Mouse (Mus musculus): ENCODE measurements around the gene Sestd1. TPM values are rescaled to one million over a fixed set of nuclear protein-coding genes. Genes with fewer than 3 reads are reported as not detected.

Gene Sestd1
- polyA plus RNA-seq, 1 experiment: 9.6 TPM

GRCm38 (mm10) chr2:77232604-77233003 is 47.8 kb downstream of the Sestd1 start:
- H3K4me1 ChIP-seq (ENCODE audit: control insufficient read depth, insufficient read depth, low read length): no peaks in the 10 kb centered on the region
- no peaks in the 10 kb centered on the region for H3K27me3 ChIP-seq (ENCODE audit: control insufficient read depth, insufficient read depth, low read length)
- peaks cover 2% of the 10 kb centered on the region; the same call in 1 of the 2 replicates for H3K36me3 ChIP-seq (ENCODE audit: control insufficient read depth, insufficient read depth, low read length)
- no peak overlapping the region for H3K4me3 ChIP-seq (ENCODE audit: control insufficient read depth, low read depth, low read length)
- H3K27ac ChIP-seq (ENCODE audit: control insufficient read depth, insufficient read depth, low read depth, low read length): no peak overlapping the region
- TF ChIP-seq CTCF (IDR thresholded peaks at IDR 0.05; ENCODE audit: control insufficient read depth, insufficient read depth, insufficient replicate concordance, low read depth, low read length): no peak
- TF ChIP-seq POLR2A (IDR thresholded peaks at IDR 0.05; ENCODE audit: control insufficient read depth, low read depth, low read length): no peak

- H3K27me3 ChIP-seq (ENCODE audit: control insufficient read depth, insufficient read depth, low read length): no peaks in the 10 kb centered on the region
- H3K27ac ChIP-seq (ENCODE audit: control insufficient read depth, insufficient read depth, low read depth, low read length): no peak overlapping the region
- H3K4me1 ChIP-seq (ENCODE audit: control insufficient read depth, insufficient read depth, low read length): no peaks in the 10 kb centered on the region
- no peak overlapping the region for H3K4me3 ChIP-seq (ENCODE audit: control insufficient read depth, low read depth, low read length)
- TF ChIP-seq CTCF (IDR thresholded peaks at IDR 0.05; ENCODE audit: control insufficient read depth, insufficient read depth, insufficient replicate concordance, low read depth, low read length) (no peak), POLR2A (IDR thresholded peaks at IDR 0.05; ENCODE audit: control insufficient read depth, low read depth, low read length) (no peak)
- H3K36me3 ChIP-seq (ENCODE audit: control insufficient read depth, insufficient read depth, low read length): no peaks in the 10 kb centered on the region; the same call in 1 of the 2 replicates
These were observed 59.4 kb downstream of the Sestd1 start for GRCm38 (mm10) chr2:77220960-77221359.

GRCm38 (mm10) chr2:77212885-77213284 is 67.5 kb downstream of the Sestd1 start:
- Histone ChIP-seq H3K4me3 (ENCODE audit: control insufficient read depth, low read depth, low read length) (no peak overlapping the region), H3K27ac (ENCODE audit: control insufficient read depth, insufficient read depth, low read depth, low read length) (no peak overlapping the region), H3K27me3 (ENCODE audit: control insufficient read depth, insufficient read depth, low read length) (no peaks in the 10 kb centered on the region), H3K4me1 (ENCODE audit: control insufficient read depth, insufficient read depth, low read length) (no peaks in the 10 kb centered on the region), H3K36me3 (ENCODE audit: control insufficient read depth, insufficient read depth, low read length) (no peaks in the 10 kb centered on the region; the same call in 1 of the 2 replicates)
- no peak for TF ChIP-seq CTCF (IDR thresholded peaks at IDR 0.05; ENCODE audit: control insufficient read depth, insufficient read depth, insufficient replicate concordance, low read depth, low read length)
- no peak for TF ChIP-seq POLR2A (IDR thresholded peaks at IDR 0.05; ENCODE audit: control insufficient read depth, low read depth, low read length)

GRCm38 (mm10) chr2:77206951-77207350 is 73.4 kb downstream of the Sestd1 start:
- Histone ChIP-seq H3K36me3 (ENCODE audit: control insufficient read depth, insufficient read depth, low read length) (no peaks in the 10 kb centered on the region; the same call in 1 of the 2 replicates), H3K4me3 (ENCODE audit: control insufficient read depth, low read depth, low read length) (no peak overlapping the region), H3K4me1 (ENCODE audit: control insufficient read depth, insufficient read depth, low read length) (no peaks in the 10 kb centered on the region), H3K27ac (ENCODE audit: control insufficient read depth, insufficient read depth, low read depth, low read length) (no peak overlapping the region), H3K27me3 (ENCODE audit: control insufficient read depth, insufficient read depth, low read length) (no peaks in the 10 kb centered on the region)
- no peak for TF ChIP-seq CTCF (IDR thresholded peaks at IDR 0.05; ENCODE audit: control insufficient read depth, insufficient read depth, insufficient replicate concordance, low read depth, low read length)
- TF ChIP-seq POLR2A (IDR thresholded peaks at IDR 0.05; ENCODE audit: control insufficient read depth, low read depth, low read length): no peak

GRCm38 (mm10) chr2:77203916-77204315 is 76.5 kb downstream of the Sestd1 start:
- no peak overlapping the region for H3K27ac ChIP-seq (ENCODE audit: control insufficient read depth, insufficient read depth, low read depth, low read length)
- TF ChIP-seq CTCF (IDR thresholded peaks at IDR 0.05; ENCODE audit: control insufficient read depth, insufficient read depth, insufficient replicate concordance, low read depth, low read length) (no peak), POLR2A (IDR thresholded peaks at IDR 0.05; ENCODE audit: control insufficient read depth, low read depth, low read length) (no peak)
- no peaks in the 10 kb centered on the region for H3K4me1 ChIP-seq (ENCODE audit: control insufficient read depth, insufficient read depth, low read length)
- H3K36me3 ChIP-seq (ENCODE audit: control insufficient read depth, insufficient read depth, low read length): no peaks in the 10 kb centered on the region; the same call in 1 of the 2 replicates
- no peak overlapping the region for H3K4me3 ChIP-seq (ENCODE audit: control insufficient read depth, low read depth, low read length)
- no peaks in the 10 kb centered on the region for H3K27me3 ChIP-seq (ENCODE audit: control insufficient read depth, insufficient read depth, low read length)

- Histone ChIP-seq H3K4me3 (ENCODE audit: control insufficient read depth, low read depth, low read length) (no peak overlapping the region), H3K4me1 (ENCODE audit: control insufficient read depth, insufficient read depth, low read length) (no peaks in the 10 kb centered on the region), H3K36me3 (ENCODE audit: control insufficient read depth, insufficient read depth, low read length) (no peaks in the 10 kb centered on the region; the same call in 1 of the 2 replicates), H3K27me3 (ENCODE audit: control insufficient read depth, insufficient read depth, low read length) (no peaks in the 10 kb centered on the region), H3K27ac (ENCODE audit: control insufficient read depth, insufficient read depth, low read depth, low read length) (no peak overlapping the region)
- TF ChIP-seq CTCF (IDR thresholded peaks at IDR 0.05; ENCODE audit: control insufficient read depth, insufficient read depth, insufficient replicate concordance, low read depth, low read length) (no peak), POLR2A (IDR thresholded peaks at IDR 0.05; ENCODE audit: control insufficient read depth, low read depth, low read length) (no peak)
These were observed 78.5 kb downstream of the Sestd1 start for GRCm38 (mm10) chr2:77201900-77202299.

- Histone ChIP-seq H3K27me3 (ENCODE audit: control insufficient read depth, insufficient read depth, low read length) (no peaks in the 10 kb centered on the region), H3K36me3 (ENCODE audit: control insufficient read depth, insufficient read depth, low read length) (no peaks in the 10 kb centered on the region; the same call in 1 of the 2 replicates), H3K4me3 (ENCODE audit: control insufficient read depth, low read depth, low read length) (no peak overlapping the region), H3K27ac (ENCODE audit: control insufficient read depth, insufficient read depth, low read depth, low read length) (no peak overlapping the region), H3K4me1 (ENCODE audit: control insufficient read depth, insufficient read depth, low read length) (no peaks in the 10 kb centered on the region)
- TF ChIP-seq POLR2A (IDR thresholded peaks at IDR 0.05; ENCODE audit: control insufficient read depth, low read depth, low read length) (no peak), CTCF (IDR thresholded peaks at IDR 0.05; ENCODE audit: control insufficient read depth, insufficient read depth, insufficient replicate concordance, low read depth, low read length) (no peak)
These were observed 79.3 kb downstream of the Sestd1 start for GRCm38 (mm10) chr2:77200958-77201614.
